In the genomic region with DNA sequence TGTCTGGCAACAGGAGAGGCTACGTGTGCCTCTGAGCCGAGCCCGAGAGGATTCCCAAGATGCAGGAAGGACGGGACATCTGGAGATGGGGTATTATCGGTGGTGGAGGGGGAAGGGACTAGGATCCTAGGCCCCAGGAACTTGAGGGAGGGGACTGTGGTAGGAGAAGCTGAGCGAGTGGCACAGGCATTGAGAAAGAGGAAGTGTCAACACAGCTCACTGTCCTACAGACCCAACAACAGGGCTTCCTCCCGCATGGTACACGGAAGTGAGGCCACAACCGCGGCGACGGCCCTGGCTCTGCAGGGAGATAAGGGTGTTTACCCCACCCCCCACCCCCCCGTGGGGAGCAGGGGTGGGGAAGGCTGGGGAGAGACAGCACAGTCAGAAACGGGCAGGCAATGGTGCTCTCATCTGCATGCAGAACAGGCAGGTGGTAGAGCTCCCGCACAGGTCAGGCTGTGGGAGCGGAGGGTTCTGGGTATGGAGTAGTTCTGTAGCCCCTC, we compare ENCODE assay signal across 8 mouse cellular contexts. TPM values are rescaled to one million over a fixed set of nuclear protein-coding genes. Genes with fewer than 3 reads are reported as not detected.
DNase-seq lines count a peak whose midpoint lies in the region; ATAC-seq lines count a peak whose summit lies in the region.

No protein-coding gene starts in this region.

- H3K9ac ChIP-seq in forebrain, embryonic 12.5 days, result peak overlapping the region; percentile 41; the same call in 1 of the 2 replicates
- H3K9ac ChIP-seq in hindbrain, embryonic 14.5 days, result no peak overlapping the region
- peak overlapping the region; percentile 71 for H3K9ac ChIP-seq in liver, embryonic 12.5 days

- H3K9me3 ChIP-seq in forebrain, embryonic 12.5 days, result no peaks in the 10 kb centered on the region; the same call in 1 of the 2 replicates
- H3K9me3 ChIP-seq in hindbrain, embryonic 14.5 days (ENCODE audit: control insufficient read depth, low read length), result no peaks in the 10 kb centered on the region; the same call in 1 of the 2 replicates
- H3K9me3 ChIP-seq in liver, embryonic 12.5 days (replicated peaks), result peaks cover 10% of the 10 kb centered on the region; the same call in 1 of the 2 replicates

- H3K4me1 ChIP-seq in forebrain, embryonic 12.5 days, result peaks cover 6% of the 10 kb centered on the region; the same call in 1 of the 2 replicates
- no peaks in the 10 kb centered on the region for H3K4me1 ChIP-seq in hindbrain, embryonic 14.5 days (replicated peaks; ENCODE audit: control insufficient read depth, insufficient read depth, low read length)
- peaks cover 39% of the 10 kb centered on the region for H3K4me1 ChIP-seq in liver, embryonic 12.5 days

- peak overlapping the region; percentile 35 for H3K4me2 ChIP-seq in forebrain, embryonic 12.5 days
- peak overlapping the region; percentile 35 for H3K4me2 ChIP-seq in hindbrain, embryonic 14.5 days (replicated peaks)
- peak overlapping the region; percentile 80 for H3K4me2 ChIP-seq in liver, embryonic 12.5 days

- WGBS in forebrain, embryonic 12.5 days, result 33% methylated on average over 16 of the region's 16 CpGs
- WGBS in hindbrain, embryonic 14.5 days, result 19% methylated on average over 15 of the region's 16 CpGs
- WGBS in liver, embryonic 12.5 days (ENCODE audit: insufficient replicate concordance), result 4% methylated on average over 16 of the region's 16 CpGs

- peak; percentile 44; the same call in 1 of the 2 replicates for ATAC-seq in forebrain, embryonic 12.5 days (ENCODE audit: low FRiP score)
- peak; percentile 48; the same call in 1 of the 2 replicates for ATAC-seq in hindbrain, embryonic 14.5 days (ENCODE audit: low FRiP score)
- ATAC-seq in liver, embryonic 12.5 days, result peak; percentile 96

- peak; percentile 83 to 84 for DNase-seq in B cell, adult 2 months
- DNase-seq in ZHBTc4 (ENCODE audit: low read depth, low spot score), result peak; percentile 28
- DNase-seq in hindbrain, embryonic 14.5 days (ENCODE audit: low spot score), result no peak
- peak; percentile 63 to 66 for DNase-seq in monocyte, adult 2 months (ENCODE audit: low read depth in 1 of 2, low spot score in 2 of 2)
- DNase-seq in thymus, postnatal 25 days, result peak; percentile 84
- no peak for DNase-seq in frontal cortex, postnatal 14 days (ENCODE audit: low spot score in 2 of 2)

- no peak overlapping the region for H3K4me3 ChIP-seq in forebrain, embryonic 12.5 days (replicated peaks)
- H3K4me3 ChIP-seq in hindbrain, embryonic 14.5 days (replicated peaks; ENCODE audit: low read length), result no peak overlapping the region
- H3K4me3 ChIP-seq in liver, embryonic 12.5 days, result peak overlapping the region; percentile 56

- H3K36me3 ChIP-seq in forebrain, embryonic 12.5 days (replicated peaks), result no peaks in the 10 kb centered on the region
- H3K36me3 ChIP-seq in hindbrain, embryonic 14.5 days (replicated peaks; ENCODE audit: control insufficient read depth, insufficient read depth), result no peaks in the 10 kb centered on the region
- no peaks in the 10 kb centered on the region for H3K36me3 ChIP-seq in liver, embryonic 12.5 days

- no peaks in the 10 kb centered on the region for H3K27me3 ChIP-seq in forebrain, embryonic 12.5 days
- H3K27me3 ChIP-seq in hindbrain, embryonic 14.5 days (ENCODE audit: control insufficient read depth, insufficient read depth, low read length), result no peaks in the 10 kb centered on the region
- H3K27me3 ChIP-seq in liver, embryonic 12.5 days (replicated peaks), result 0 out of 2 replicates have a peak, but pooled peaks cover 2% of the 10 kb centered on the region

- H3K27ac ChIP-seq in forebrain, embryonic 12.5 days, result no peak overlapping the region
- no peak overlapping the region for H3K27ac ChIP-seq in hindbrain, embryonic 14.5 days
- peak overlapping the region; percentile 86 for H3K27ac ChIP-seq in liver, embryonic 12.5 days

RNA-seq across cellular contexts. Expression of a gene that starts 18.5 kb away (rescaled TPM):
- polyA plus RNA-seq in forebrain, embryonic 12.5 days (2016; fragmentation: Nextera tagmentation; extraction: Ambion mirVana), result 5.6 and 6.2 TPM in 2 replicates
- 9.5 and 14.8 TPM in 2 replicates for polyA plus RNA-seq in hindbrain, embryonic 14.5 days (2014; fragmentation: Nextera tagmentation; extraction: Ambion mirVana)
- 17.9 and 18.6 TPM in 2 replicates for polyA plus RNA-seq in liver, embryonic 12.5 days (2016; fragmentation: Nextera tagmentation; extraction: Ambion mirVana)

Comparison
In these comparisons a context has a peak if more than half of its experiments do, and no peak if none do; other contexts are left out.
1. DNase-seq: peak in B cell, adult 2 months (2 of 2), ZHBTc4 (single experiment), monocyte, adult 2 months (2 of 2) and thymus, postnatal 25 days (single experiment); none in hindbrain, embryonic 14.5 days (single experiment) and frontal cortex, postnatal 14 days (0 of 2).
2. ATAC-seq: peak in every context shown above with its lines; median percentile 96 in liver, embryonic 12.5 days; 48 in hindbrain, embryonic 14.5 days; 44 in forebrain, embryonic 12.5 days.
3. Peak in every context shown above with its lines, with median percentiles within 50 percentile points of each other: H3K4me2 ChIP-seq.